Mouse (Mus musculus) lung, embryonic 14.5 days (tissue): ENCODE measurements around the gene Prkar2b. TPM values are rescaled to one million over a fixed set of nuclear protein-coding genes. Genes with fewer than 3 reads are reported as not detected.

Experiments
- ATAC-seq: fragments of 200-750 bp; cut with Nextera tagmentation; 2 replicates; pipeline ENCODE4 v1.8.0; 2017; ENCODE audit warnings: mild to moderate bottlenecking, moderate TSS enrichment, moderate library complexity; ENCODE audit not compliant: insufficient read depth
- DNase-seq: peaks from one replicate; pipeline ENCODE4 v3.0.0-alpha.2; 2015
- H3K27ac ChIP-seq: fragments of 300-500 bp; sonication (generic); 2 replicates; pipeline ENCODE4 v1.5.1; 2014; ENCODE audit warnings: low read depth, mild to moderate bottlenecking, moderate library complexity
- H3K27me3 ChIP-seq: fragments of 300-500 bp; sonication (generic); 2 replicates; pipeline ENCODE4 v1.6.1; 2014; ENCODE audit warnings: low read length, control low read depth; ENCODE audit not compliant: insufficient read depth
- H3K36me3 ChIP-seq: fragments of 300-500 bp; sonication (generic); 2 replicates; pipeline ENCODE4 v1.6.1; 2014; ENCODE audit warnings: control low read depth; ENCODE audit not compliant: insufficient read depth
- H3K4me1 ChIP-seq: fragments of 300-500 bp; sonication (generic); 2 replicates; pipeline ENCODE4 v1.6.1; 2014; ENCODE audit warnings: antibody characterized with exemption, control low read depth; ENCODE audit not compliant: insufficient read depth
- H3K4me2 ChIP-seq: fragments of 300-500 bp; sonication (generic); 2 replicates; pipeline ENCODE4 v1.6.1; 2014; ENCODE audit warnings: mild to moderate bottlenecking
- H3K4me3 ChIP-seq: fragments of 300-500 bp; sonication (generic); 2 replicates; pipeline ENCODE4 v1.5.1; 2014; ENCODE audit warnings: low read depth, low read length
- H3K9ac ChIP-seq: fragments of 300-500 bp; sonication (generic); 2 replicates; pipeline ENCODE4 v1.6.1; 2014
- H3K9me3 ChIP-seq: fragments of 300-500 bp; sonication (generic); 2 replicates; pipeline ENCODE4 v1.6.1; 2016; ENCODE audit warnings: low read depth, low read length, control low read depth
- CTCF ChIP-seq: IDR thresholded peaks from 2 replicates; pipeline ENCODE4 v1.5.1; 2016; ENCODE audit warnings: antibody characterized with exemption, low read depth
- WGBS: fragments of 180-500 bp; shearing (Covaris S2); extraction: QIAGEN DNeasy Blood & Tissue Kit; methylation state at CpG from one replicate; pipeline ENCODE4 v1.1.7; 2014; 5-methylcytosine and 5-hydroxymethylcytosine counted together
- polyA plus RNA-seq: library from polyadenylated mRNA; unstranded; fragments of >200 nt; fragmentation: Nextera tagmentation; extraction: Ambion mirVana; gene quantifications from 2 replicates; pipeline ENCODE4 v1.2.1, GENCODE M21; 2014

Gene Prkar2b
- polyA plus RNA-seq, 1 experiment from 2014 or later = 31.6 TPM

DNA sequence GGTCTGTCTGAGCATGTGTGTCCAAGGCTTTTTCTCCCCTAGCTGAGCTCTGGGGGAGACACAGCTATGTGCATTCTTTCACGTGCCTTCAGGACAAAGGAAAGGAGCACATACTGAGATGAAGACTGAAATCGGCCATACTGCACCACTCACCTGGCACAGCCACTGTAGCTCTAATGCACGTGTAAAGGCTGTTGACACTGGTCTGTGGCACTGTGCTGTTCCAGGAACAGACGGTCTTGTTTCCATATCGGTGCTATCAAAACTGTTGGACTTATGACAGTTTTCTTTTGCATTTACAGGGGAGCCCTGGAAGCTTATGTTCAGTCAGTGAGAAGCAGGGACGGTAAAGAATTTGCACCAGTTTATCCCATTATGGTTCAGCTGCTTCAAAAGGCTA lies 135.8 kb downstream of the Prkar2b start:
- peaks cover 53% of the 10 kb centered on the region for H3K36me3 ChIP-seq
- no peak for TF ChIP-seq CTCF
- H3K9ac ChIP-seq = no peak overlapping the region
- WGBS = 84% methylated on average over 6 of the region's 6 CpGs
- H3K27ac ChIP-seq = no peak overlapping the region
- no peaks in the 10 kb centered on the region for H3K27me3 ChIP-seq
- no peak for DNase-seq
- H3K4me3 ChIP-seq = no peak overlapping the region
- no peak for ATAC-seq
- H3K4me2 ChIP-seq = no peak overlapping the region
- H3K9me3 ChIP-seq = no peaks in the 10 kb centered on the region
- H3K4me1 ChIP-seq = no peaks in the 10 kb centered on the region

GRCm38 (mm10) chr12:31924135-31924534 lies 137.0 kb downstream of the Prkar2b start:
- DNase-seq (no peak), ATAC-seq (no peak)
- TF ChIP-seq CTCF = no peak
- no peak overlapping the region for H3K27ac ChIP-seq
- no peaks in the 10 kb centered on the region for H3K27me3 ChIP-seq
- no peak overlapping the region for H3K9ac ChIP-seq
- H3K4me3 ChIP-seq = no peak overlapping the region
- peaks cover 44% of the 10 kb centered on the region for H3K36me3 ChIP-seq
- H3K4me1 ChIP-seq = no peaks in the 10 kb centered on the region
- no peak overlapping the region for H3K4me2 ChIP-seq
- no peaks in the 10 kb centered on the region for H3K9me3 ChIP-seq
- WGBS = 69% methylated on average over 3 of the region's 3 CpGs

DNA sequence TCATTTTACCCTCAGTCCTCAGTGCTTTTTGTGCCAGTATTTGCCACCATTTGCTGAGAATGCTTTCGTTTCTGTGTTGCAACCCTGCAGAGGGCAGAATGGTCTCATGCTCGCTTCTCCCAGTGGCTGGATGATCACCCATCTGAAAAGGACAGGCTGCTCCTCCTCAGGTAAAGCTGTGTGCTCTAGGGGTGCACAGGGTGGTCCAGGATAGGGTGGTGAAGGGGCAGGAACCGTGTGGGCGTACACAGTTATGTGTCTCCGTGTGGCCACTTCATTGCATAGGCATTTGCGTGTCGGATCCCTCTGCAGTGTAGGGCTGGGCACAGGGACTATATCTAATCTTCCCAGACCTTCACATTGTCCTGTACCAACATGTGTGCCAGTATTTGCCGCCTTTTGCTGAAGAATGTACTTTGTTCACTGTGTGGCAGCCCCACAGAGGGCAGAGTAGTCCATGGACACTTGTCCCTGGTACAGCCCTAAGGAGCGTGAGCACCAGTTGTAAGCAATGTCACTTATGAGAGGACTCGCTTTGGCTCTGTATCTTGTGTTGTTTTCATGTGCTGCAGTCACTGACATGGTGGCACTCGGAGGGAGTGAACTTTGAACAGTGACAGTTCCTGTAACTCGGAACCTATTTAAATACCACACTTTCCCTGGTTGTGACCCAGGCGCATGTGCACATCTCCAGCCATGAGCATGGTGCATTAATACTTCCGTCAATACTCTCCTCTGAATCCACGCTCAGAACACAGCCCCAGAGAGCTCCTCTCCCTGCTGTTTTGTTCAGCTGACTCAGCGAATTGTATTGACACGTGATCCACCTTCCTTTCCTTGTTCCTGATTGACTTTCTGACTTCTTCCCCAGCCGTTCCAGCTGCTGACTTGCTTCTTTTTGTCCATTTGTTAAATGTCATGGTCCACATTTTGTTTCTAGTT lies 140.4 kb downstream of the Prkar2b start:
- Histone ChIP-seq H3K9ac (no peak overlapping the region), H3K4me1 (no peaks in the 10 kb centered on the region), H3K27ac (no peak overlapping the region), H3K4me2 (no peak overlapping the region), H3K4me3 (no peak overlapping the region), H3K27me3 (no peaks in the 10 kb centered on the region), H3K9me3 (no peaks in the 10 kb centered on the region), H3K36me3 (peaks cover 19% of the 10 kb centered on the region)
- no peak for ATAC-seq
- no peak for DNase-seq
- WGBS = 79% methylated on average over 18 of the region's 18 CpGs
- TF ChIP-seq CTCF = no peak

DNA sequence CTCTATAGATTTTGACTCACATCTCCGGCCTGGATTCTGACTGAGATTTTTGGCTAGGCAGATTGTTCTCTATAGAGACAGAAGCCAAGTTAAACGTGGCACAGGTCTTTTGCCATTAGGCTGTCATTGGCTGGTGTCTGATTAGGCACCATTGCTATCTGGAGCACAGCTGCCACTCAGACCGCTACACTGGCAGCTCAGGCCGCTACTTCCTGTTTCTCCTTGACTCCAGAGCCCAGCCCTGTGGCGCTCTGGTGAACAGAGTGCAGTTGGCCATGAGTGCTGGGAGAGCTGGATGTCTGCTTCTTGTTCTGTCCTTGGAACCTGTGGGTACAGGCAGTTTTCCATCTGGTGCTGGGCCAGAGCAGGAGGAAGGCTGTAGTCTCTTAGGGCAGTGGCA lies 143.9 kb downstream of the Prkar2b start:
- H3K9me3 ChIP-seq = no peaks in the 10 kb centered on the region
- H3K27ac ChIP-seq = no peak overlapping the region
- no peak overlapping the region for H3K9ac ChIP-seq
- H3K4me2 ChIP-seq = no peak overlapping the region
- TF ChIP-seq CTCF = no peak
- no peak for ATAC-seq
- no peaks in the 10 kb centered on the region for H3K27me3 ChIP-seq
- peak; percentile 19 for DNase-seq
- no peak overlapping the region for H3K4me3 ChIP-seq
- WGBS = 74% methylated on average over 5 of the region's 5 CpGs
- no peaks in the 10 kb centered on the region for H3K4me1 ChIP-seq
- H3K36me3 ChIP-seq = no peaks in the 10 kb centered on the region

DNA sequence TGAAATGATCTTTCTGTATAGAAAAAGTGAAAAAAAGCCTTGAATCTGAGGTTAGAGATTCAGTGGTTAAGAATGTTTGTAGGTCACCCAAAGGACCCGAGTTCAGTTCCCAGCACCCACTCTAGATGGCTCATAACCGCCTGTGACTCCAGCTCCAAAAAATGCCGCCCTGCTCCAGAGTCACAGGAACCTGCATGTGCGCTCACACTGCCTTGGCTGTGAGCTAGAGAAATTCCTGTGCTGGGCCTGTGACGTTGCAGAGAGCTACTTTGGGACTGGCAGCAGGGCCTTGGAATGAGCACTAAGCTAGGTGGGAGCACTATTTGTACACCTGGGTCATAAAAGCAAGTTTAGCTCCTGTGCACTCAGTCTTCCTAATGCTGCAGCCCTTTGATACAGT lies 144.4 kb downstream of the Prkar2b start:
- no peak for DNase-seq
- Histone ChIP-seq H3K4me3 (no peak overlapping the region), H3K4me1 (no peaks in the 10 kb centered on the region), H3K9me3 (no peaks in the 10 kb centered on the region), H3K36me3 (no peaks in the 10 kb centered on the region), H3K27ac (no peak overlapping the region), H3K4me2 (no peak overlapping the region), H3K27me3 (no peaks in the 10 kb centered on the region), H3K9ac (no peak overlapping the region)
- WGBS = 91% methylated on average over 5 of the region's 5 CpGs
- TF ChIP-seq CTCF = no peak
- no peak for ATAC-seq

GRCm38 (mm10) chr12:31913614-31914013 lies 147.5 kb downstream of the Prkar2b start:
- Histone ChIP-seq H3K4me2 (no peak overlapping the region), H3K36me3 (no peaks in the 10 kb centered on the region), H3K9me3 (no peaks in the 10 kb centered on the region), H3K27me3 (no peaks in the 10 kb centered on the region), H3K4me1 (no peaks in the 10 kb centered on the region), H3K4me3 (no peak overlapping the region), H3K27ac (no peak overlapping the region), H3K9ac (no peak overlapping the region)
- WGBS = 44% methylated on average over 4 of the region's 4 CpGs
- no peak for TF ChIP-seq CTCF
- ATAC-seq (no peak; the same call in 1 of the 2 replicates), DNase-seq (no peak)

DNA sequence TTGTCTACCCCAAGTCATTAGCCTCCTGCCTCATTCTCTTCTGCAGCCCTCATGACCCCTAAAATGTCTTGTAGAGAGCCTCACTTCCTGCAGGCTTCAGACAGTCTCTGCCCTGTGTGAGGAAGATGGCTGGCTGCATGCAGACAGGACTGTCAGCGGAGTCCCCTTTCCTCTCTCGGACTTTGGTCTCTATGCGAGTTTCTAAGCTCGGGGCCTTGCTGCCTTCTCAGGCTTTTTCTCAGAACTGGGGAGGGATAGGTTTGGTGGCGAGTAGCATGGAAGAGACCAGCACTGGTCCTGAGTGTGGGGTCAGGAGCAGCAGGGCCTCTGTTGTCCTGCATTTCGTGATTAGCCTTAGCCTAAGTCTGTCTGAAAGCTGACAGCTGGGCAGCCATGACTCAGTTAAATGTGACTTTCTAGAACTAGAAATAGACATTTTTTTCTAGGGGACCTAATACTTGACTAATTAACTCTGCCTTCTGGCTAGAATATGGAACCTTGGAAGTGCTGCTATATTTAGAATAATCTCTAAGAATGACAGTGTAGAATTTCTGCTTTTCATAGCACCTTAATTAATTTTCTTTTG lies 148.0 kb downstream of the Prkar2b start:
- no peak for TF ChIP-seq CTCF
- no peak overlapping the region for H3K9ac ChIP-seq
- ATAC-seq = no peak
- H3K4me1 ChIP-seq = no peaks in the 10 kb centered on the region
- no peak overlapping the region for H3K4me3 ChIP-seq
- no peak for DNase-seq
- H3K27ac ChIP-seq = no peak overlapping the region
- H3K27me3 ChIP-seq = no peaks in the 10 kb centered on the region
- no peak overlapping the region for H3K4me2 ChIP-seq
- no peaks in the 10 kb centered on the region for H3K36me3 ChIP-seq
- H3K9me3 ChIP-seq = no peaks in the 10 kb centered on the region
- WGBS = 79% methylated on average over 6 of the region's 6 CpGs

Other genes with a start within 250 kb of the Prkar2b start
- gene Hbp1, start 110.8 kb downstream of the Prkar2b start, polyA plus RNA-seq = 121 and 129 TPM in 2 replicates
- 3.9 and 4.8 TPM in 2 replicates for gene Pik3cg, start 147.4 kb upstream of the Prkar2b start, polyA plus RNA-seq